Mouse (Mus musculus) olfactory bulb, adult 2 months (tissue): ENCODE results near the gene Sema4a. TPM values are rescaled to one million over a fixed set of nuclear protein-coding genes. Genes with fewer than 3 reads are reported as not detected.

Experiments
- H3K27ac ChIP-seq: fragments of 200-500 bp; 2 replicates; pipeline ENCODE4 v1.5.1; 2012; ENCODE audit warnings: low read depth, low read length; ENCODE audit not compliant: insufficient read depth
- H3K4me1 ChIP-seq: fragments of 200-500 bp; 2 replicates; pipeline ENCODE4 v1.6.1; 2012; ENCODE audit warnings: low read length; ENCODE audit not compliant: control insufficient read depth, insufficient read depth
- H3K4me3 ChIP-seq: fragments of 200-500 bp; 2 replicates; pipeline ENCODE4 v1.5.1; 2012; ENCODE audit warnings: mild to moderate bottlenecking, low read depth, low read length, moderate library complexity; ENCODE audit not compliant: insufficient read depth
- CTCF ChIP-seq: fragments of 200-500 bp; IDR thresholded peaks from 2 replicates; pipeline ENCODE4 v1.5.1; 2012; ENCODE audit warnings: low read depth, mild to moderate bottlenecking, low read length, moderate library complexity; ENCODE audit not compliant: insufficient read depth
- POLR2A ChIP-seq: fragments of 200-500 bp; IDR thresholded peaks from 2 replicates; pipeline ENCODE4 v1.6.1; 2012; ENCODE audit warnings: mild to moderate bottlenecking, low read depth, low read length, moderate library complexity; ENCODE audit not compliant: insufficient read depth
- WGBS: fragments of 180-500 bp; shearing (Covaris S2); methylation state at CpG from one replicate; pipeline ENCODE4 v1.1.7; 2018; 5-methylcytosine and 5-hydroxymethylcytosine counted together
- polyA plus RNA-seq: library from polyadenylated mRNA; stranded (reverse); fragments of >200 nt; gene quantifications from 2 replicates; pipeline ENCODE4 v1.2.4, GENCODE M21; 2012; ENCODE audit warnings: low replicate concordance; ENCODE audit not compliant: missing spikeins, insufficient read depth, insufficient read length

Gene Sema4a
- polyA plus RNA-seq, 1 experiment = not detected

GRCm38 (mm10) chr3:88502031-88502571 is 41.1 kb upstream of the Sema4a start:
- Histone ChIP-seq H3K4me1 (peaks cover 37% of the 10 kb centered on the region), H3K27ac (no peak overlapping the region), H3K4me3 (peak overlapping the region; percentile 63)
- no peak for TF ChIP-seq CTCF
- no peak for TF ChIP-seq POLR2A
- WGBS = 8% methylated on average over 11 of the region's 11 CpGs

- peak overlapping the region; percentile 63 for H3K4me3 ChIP-seq
- TF ChIP-seq POLR2A = no peak
- TF ChIP-seq CTCF = no peak
- no peak overlapping the region for H3K27ac ChIP-seq
- WGBS = 46% methylated on average over 6 of the region's 6 CpGs
- H3K4me1 ChIP-seq = peaks cover 37% of the 10 kb centered on the region
Observed at GRCm38 (mm10) chr3:88501366-88502030, 40.5 kb upstream of the Sema4a start.

GRCm38 (mm10) chr3:88500655-88501365 is 39.8 kb upstream of the Sema4a start:
- no peak overlapping the region for H3K4me3 ChIP-seq

GRCm38 (mm10) chr3:88500087-88500486 is 39.1 kb upstream of the Sema4a start:
- no peak for TF ChIP-seq CTCF
- no peak for TF ChIP-seq POLR2A
- Histone ChIP-seq H3K4me3 (no peak overlapping the region), H3K27ac (no peak overlapping the region), H3K4me1 (peaks cover 39% of the 10 kb centered on the region)
- 62% methylated on average over 7 of the region's 7 CpGs for WGBS

More at GRCm38 (mm10) chr3:88500655-88501365, 39.8 kb upstream of the Sema4a start:
- TF ChIP-seq CTCF = no peak
- TF ChIP-seq POLR2A = no peak
- no peak overlapping the region for H3K27ac ChIP-seq
- 45% methylated on average over 4 of the region's 4 CpGs for WGBS
- H3K4me1 ChIP-seq = peaks cover 38% of the 10 kb centered on the region

GRCm38 (mm10) chr3:88499580-88499979 is 38.6 kb upstream of the Sema4a start:
- Histone ChIP-seq H3K27ac (no peak overlapping the region), H3K4me1 (peaks cover 39% of the 10 kb centered on the region), H3K4me3 (no peak overlapping the region)
- 80% methylated on average over 4 of the region's 4 CpGs for WGBS
- TF ChIP-seq POLR2A = no peak
- no peak for TF ChIP-seq CTCF

- 76% methylated on average over 10 of the region's 10 CpGs for WGBS
- Histone ChIP-seq H3K4me3 (no peak overlapping the region), H3K27ac (no peak overlapping the region), H3K4me1 (peaks cover 47% of the 10 kb centered on the region)
- TF ChIP-seq CTCF (no peak), POLR2A (no peak)
Observed at GRCm38 (mm10) chr3:88495741-88496415, 34.9 kb upstream of the Sema4a start.

GRCm38 (mm10) chr3:88494836-88495628 is 34.0 kb upstream of the Sema4a start:
- peaks cover 46% of the 10 kb centered on the region for H3K4me1 ChIP-seq
- H3K27ac ChIP-seq = peak overlapping the region; percentile 52; the same call in 1 of the 2 replicates
- no peak overlapping the region for H3K4me3 ChIP-seq
- no peak for TF ChIP-seq CTCF
- TF ChIP-seq POLR2A = no peak
- WGBS = 64% methylated on average over 9 of the region's 9 CpGs

- H3K4me1 ChIP-seq = peaks cover 51% of the 10 kb centered on the region
- no peak overlapping the region for H3K4me3 ChIP-seq
- H3K27ac ChIP-seq = no peak overlapping the region
- TF ChIP-seq POLR2A (no peak), CTCF (no peak)
- WGBS = 81% methylated on average over 11 of the region's 11 CpGs
Observed at GRCm38 (mm10) chr3:88493706-88494582, 33.0 kb upstream of the Sema4a start.
